Mouse (Mus musculus): ENCODE results near the gene Man1b1. TPM values are rescaled to one million over a fixed set of nuclear protein-coding genes. Genes with fewer than 3 reads are reported as not detected.

Gene Man1b1
- total RNA-seq, 2 experiments from 2014 or later: 28.2 TPM

DNA sequence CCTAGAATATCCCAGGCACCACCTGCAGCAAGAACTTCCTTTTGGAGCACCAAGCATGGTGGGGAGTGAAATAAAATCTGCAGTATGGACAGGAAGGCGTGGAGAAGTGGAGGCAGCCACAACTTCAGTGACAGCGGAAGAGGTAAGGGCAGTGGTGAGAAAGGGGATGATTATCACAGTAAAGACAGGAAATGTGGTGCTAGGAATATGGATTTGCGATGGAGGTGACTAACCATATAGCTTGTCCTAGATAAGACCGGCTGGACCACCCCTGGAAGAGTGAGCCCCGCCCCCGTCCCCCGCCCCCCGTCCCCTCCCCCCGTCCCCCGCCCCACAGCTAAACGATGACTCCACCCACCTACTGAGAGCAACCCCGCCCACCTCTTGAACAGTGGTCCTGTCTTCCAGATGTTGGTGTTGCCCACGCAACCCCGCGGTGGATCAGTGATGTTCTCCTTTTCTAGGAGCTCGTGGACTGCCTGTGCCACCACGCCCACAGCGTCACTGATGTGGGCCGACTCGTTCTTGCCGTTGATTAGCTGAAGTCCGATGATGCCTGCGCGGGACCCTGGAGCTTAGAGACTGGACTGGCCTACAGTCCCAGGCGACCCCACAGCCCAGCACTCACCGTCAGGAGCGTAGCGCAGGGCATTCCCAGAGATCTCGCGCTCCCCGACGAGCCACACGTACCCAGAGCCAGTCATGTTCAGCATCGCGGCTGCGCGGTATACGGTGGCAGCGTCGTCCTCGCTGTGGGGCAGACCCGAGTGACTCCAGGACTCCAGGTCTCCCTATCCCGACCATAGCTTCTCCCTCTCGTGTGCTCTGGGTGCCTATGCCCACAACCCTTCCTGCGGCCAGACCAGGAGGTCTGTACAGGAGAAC lies 27.2 kb upstream of the Man1b1 start:
- intact Hi-C loops (cut with DNase I): no loop called here
- no peak for DNase-seq

- DNase-seq: no peak
- intact Hi-C loops (cut with DNase I): no loop called here
Measured at GRCm38 (mm10) chr2:25305587-25306359, 26.4 kb upstream of the Man1b1 start.

DNA sequence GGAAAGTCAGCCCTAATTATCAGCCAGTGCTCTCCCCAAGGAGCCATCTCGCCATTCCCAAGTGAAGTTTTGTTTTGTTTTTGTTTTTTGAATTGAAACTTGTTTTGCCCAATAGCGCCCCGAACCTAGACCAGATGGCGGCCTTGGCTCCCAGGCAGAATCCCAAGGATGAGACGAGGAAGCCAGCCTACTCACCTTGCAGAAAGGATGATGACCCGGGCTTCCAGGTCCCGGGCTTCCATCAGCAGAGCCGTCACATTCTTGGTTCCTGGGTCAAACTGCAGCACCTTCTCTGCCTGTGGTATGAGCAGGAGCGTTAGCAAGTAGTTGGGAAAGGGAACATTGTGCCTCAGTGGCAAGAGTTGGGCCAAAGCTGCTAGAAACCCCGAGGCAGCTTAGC lies 22.0 kb upstream of the Man1b1 start:
- DNase-seq: no peak
- intact Hi-C loops (cut with DNase I): no loop called here

DNA sequence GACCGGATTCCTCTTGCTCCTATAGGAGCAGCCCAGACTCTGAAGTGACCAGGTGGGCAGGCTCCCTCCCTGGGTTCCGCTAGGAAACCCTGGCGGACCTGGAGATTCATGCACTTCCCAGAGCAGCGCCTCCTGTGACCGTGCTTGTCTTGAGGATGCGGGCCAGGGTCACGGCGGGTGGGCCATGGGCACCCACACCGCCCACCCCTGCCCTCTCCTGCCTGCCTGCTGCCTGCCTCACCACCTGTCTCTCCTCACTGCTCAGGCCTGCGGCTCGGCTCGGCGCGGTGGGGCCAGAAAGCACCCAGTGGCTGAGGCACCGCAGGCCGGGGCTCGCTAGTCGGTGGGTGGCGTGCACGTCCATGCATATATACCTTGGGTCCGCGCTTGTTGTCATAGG lies 21.2 kb upstream of the Man1b1 start:
- no peak for DNase-seq
- intact Hi-C loops (cut with DNase I): no loop called here

DNA sequence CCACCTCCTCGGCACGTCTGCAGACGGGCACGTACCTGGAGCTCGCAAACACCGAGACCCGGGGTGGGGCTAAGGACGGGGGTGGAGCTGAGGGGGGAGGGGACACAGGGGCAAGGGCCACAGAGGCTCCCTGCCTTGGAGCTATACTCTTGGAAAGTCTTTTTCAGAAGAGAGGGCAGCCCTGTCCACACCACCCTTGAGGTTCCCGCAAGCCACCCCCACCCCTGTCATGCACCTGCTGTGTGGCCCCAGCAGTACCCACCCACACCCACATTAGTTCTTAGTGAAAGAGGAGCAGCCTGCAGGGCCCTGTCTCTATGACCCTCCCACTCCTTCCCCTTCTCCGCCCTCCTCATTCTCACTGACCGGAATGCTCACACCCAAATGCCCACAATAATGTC lies 20.6 kb upstream of the Man1b1 start:
- DNase-seq: no peak
- intact Hi-C loops (cut with DNase I): no loop called here

DNA sequence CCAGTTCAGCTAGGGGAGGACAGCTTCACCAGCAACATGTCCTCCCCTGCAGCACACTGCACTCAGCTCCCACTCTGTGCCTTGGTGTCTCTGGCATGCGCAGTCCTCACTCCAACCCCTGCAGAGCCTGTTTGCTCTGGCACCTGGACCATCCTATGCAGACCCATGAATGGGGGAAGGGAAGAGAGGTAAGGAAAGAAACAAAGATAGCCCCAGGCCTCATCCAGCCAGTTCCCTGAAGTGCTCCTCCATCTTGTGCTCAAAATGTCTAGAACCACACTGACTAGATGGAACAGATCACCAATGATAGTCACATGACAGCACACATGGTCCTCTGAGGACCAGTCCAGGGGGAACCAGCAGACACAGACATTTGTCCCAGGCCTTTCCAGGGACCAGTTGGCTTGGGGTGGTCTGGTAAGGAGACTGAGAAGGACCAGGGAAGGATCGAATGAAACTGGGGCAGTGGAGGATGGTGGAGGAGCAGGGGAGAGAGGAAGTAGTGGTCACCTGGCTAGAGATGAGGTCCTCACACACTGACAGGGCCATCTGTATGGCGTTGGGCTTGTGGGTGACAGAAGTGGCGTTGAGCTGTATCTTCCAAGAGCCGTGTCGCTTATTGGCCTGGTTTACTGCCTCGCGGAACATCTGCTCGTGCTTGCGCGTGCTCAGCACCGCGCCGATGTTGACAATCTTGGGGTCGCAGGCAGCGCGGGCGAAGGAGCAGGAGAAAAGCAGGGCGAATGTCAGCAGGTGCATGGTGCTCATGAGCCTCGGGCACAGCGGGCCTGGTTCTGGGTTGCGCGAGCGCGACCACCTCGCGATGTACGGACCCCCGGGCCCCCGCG lies 13.8 kb upstream of the Man1b1 start:
- intact Hi-C loops (cut with DNase I): no loop called here
- DNase-seq: peak in 1 of 2 experiments; percentile 10

DNA sequence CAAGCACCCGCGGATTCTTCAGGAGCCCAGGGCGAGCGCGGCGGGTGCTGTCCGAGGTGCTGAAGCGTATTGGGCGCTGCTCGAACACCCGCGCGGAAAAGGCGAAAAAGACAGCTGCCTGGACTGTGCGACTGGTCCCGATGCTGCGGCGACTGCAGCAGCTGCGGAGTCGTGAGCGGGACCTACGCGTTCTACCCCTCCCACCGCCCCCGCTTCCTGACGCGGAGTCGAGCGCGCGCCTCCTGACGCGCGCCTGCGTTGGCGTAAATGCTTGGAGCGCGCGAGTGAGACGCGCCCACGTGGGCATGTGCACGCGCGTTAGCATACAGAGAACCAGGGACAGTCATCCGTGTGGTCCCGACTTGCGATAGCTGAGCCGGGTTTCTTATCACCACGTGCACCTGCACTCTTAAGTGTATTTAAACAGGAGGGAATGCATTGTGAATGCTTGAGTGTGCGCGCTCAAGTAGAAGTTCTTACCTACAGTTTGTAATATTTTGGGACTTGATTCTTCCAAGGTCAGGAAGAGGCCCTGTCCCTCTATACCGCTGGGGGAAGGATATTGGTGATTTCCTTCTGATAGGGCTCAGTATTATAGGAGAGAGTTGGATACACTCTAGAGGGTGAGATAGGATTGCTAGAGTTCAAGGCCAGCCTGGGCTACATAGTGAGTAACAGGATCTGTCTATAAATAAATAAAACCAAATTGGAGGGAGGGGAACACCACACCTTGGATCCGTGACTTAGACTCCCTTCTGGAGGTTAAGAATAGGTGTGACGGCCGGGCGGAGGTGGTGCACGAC lies 13.0 kb upstream of the Man1b1 start, which contains the start of gene Grin1:
Gene Grin1, minus strand, starts transcription at position 217 of the 803 bp plus-strand sequence.
- peak; percentile 70 to 76 for DNase-seq
- intact Hi-C loops (cut with DNase I): no loop called here

GRCm38 (mm10) chr2:25320084-25320483 lies 12.1 kb upstream of the Man1b1 start:
- no peak for DNase-seq
- intact Hi-C loops (cut with DNase I): no loop called here

GRCm38 (mm10) chr2:25326036-25326435 lies 6.1 kb upstream of the Man1b1 start:
- DNase-seq: no peak
- intact Hi-C loops (cut with DNase I): no loop called here

DNA sequence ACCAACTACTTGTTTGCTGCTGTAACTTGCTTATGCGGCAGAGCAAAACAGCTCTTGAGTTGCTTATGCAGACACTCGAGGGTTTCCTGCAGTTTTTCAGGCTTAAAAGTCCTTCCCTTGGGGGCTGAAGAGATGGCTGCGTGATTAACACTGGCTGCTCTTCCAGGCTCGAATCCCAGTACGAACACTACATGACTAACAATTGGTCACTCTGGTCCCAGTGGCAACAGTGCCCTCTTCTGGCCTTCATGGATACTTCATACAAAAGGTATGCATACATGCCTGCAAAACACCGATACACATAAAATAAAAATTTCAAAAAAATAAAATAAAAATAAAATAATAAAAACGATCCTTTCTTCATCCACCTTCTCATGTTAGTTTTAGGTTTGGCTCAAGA lies 3.7 kb upstream of the Man1b1 start:
- DNase-seq: peak; percentile 21 to 47
- intact Hi-C loops (cut with DNase I): loop anchor here (2.0 kb wide), 1 partner anchor 136 kb away; no protein-coding TSS in a partner anchor

DNA sequence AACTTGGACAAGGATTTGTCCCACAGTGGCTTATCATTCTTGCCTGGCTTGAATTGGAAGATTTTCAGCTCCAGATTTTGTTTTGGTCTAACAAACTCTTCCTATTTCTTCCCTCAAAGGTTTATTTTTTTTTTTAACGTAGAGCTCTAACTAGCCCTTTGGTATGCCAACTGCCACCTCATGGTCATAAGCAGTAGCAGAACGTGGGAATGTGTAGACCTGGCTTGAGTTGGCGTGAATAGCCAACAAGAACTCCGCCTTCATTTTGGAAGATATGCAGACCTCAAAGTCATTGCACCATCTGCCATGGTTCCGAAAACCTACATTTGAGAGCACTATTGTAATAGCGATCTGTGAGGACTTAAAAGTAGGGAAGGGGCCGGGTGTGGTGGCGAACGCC lies 668 bp upstream of the Man1b1 start:
- peak in 1 of 2 experiments; percentile 9 for DNase-seq
- intact Hi-C loops (cut with DNase I): loop anchor here (5.0 kb wide), 2 partner anchors 59 to 74 kb away; partner anchors contain the start of genes Anapc2, Ssna1 and Tmem203

GRCm38 (mm10) chr2:25333569-25333968 lies 1.4 kb downstream of the Man1b1 start:
- no peak for DNase-seq
- intact Hi-C loops (cut with DNase I): loop anchor here (5.0 kb wide), 2 partner anchors 61 to 76 kb away; partner anchors contain the start of genes Anapc2, Ssna1 and Tmem203

GRCm38 (mm10) chr2:25338303-25338702 lies 6.2 kb downstream of the Man1b1 start:
- intact Hi-C loops (cut with DNase I): no loop called here
- DNase-seq: no peak

- intact Hi-C loops (cut with DNase I): no loop called here
- DNase-seq: no peak
Measured at GRCm38 (mm10) chr2:25348162-25348561, 16.0 kb downstream of the Man1b1 start.

DNA sequence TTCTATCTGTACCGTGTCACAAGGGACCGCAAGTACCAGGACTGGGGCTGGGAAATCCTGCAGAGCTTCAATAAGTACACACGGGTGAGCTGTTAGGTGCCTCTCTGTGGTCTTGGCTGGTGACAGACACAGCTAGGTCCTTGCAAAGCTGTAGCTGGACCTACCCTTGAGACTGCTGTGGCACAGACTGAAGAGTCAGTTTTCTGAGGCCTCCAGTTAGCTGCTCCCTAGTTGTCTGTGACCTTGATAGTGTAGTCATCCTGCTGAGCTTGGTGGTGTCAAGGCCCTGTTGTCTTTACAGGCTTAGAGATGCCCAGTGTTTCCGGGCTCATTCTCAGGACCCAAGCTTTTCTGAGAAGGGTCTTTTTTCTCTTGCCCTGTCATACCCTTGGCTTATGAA lies 17.4 kb downstream of the Man1b1 start:
- no peak for DNase-seq
- intact Hi-C loops (cut with DNase I): no loop called here

DNA sequence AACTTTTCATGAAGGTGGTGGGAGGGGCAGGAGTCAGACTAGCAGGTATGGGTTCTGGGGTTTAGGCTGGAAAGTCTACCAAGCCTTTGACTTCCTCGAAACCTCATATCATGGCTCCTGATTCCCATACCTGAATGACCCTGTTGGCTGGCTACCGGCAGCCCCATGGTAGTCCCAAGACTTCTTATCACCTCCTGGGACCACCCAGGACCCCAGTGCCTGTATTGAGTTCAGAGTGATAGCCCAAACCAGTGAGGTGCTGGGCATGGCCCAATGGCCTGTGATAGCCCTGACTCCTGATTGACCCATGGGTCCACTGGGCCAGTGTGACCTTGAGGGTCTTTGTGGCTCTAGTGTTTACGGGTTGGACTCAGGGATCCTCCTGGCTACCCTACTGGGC lies 18.6 kb downstream of the Man1b1 start:
- intact Hi-C loops (cut with DNase I): no loop called here
- DNase-seq: no peak

DNA sequence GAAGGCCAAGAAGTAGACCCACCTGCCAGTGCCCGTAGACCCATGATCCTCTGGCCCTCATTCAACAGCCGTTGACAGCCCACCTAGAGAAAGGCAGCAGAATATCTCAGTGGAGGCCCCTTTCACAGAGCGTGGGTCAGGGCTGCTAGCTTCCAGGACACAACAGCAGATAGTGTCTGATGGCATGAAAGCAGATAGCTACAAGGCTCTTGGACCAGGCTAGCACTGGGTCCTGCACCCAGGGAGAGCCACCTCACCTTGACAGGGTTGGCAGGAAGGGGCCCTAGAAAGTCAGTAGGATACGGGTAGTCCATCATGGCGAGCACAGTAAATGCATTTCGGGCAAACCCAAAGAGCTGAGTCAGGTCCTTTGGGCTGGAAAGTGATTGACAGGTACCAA lies 22.1 kb downstream of the Man1b1 start:
- intact Hi-C loops (cut with DNase I): no loop called here

DNA sequence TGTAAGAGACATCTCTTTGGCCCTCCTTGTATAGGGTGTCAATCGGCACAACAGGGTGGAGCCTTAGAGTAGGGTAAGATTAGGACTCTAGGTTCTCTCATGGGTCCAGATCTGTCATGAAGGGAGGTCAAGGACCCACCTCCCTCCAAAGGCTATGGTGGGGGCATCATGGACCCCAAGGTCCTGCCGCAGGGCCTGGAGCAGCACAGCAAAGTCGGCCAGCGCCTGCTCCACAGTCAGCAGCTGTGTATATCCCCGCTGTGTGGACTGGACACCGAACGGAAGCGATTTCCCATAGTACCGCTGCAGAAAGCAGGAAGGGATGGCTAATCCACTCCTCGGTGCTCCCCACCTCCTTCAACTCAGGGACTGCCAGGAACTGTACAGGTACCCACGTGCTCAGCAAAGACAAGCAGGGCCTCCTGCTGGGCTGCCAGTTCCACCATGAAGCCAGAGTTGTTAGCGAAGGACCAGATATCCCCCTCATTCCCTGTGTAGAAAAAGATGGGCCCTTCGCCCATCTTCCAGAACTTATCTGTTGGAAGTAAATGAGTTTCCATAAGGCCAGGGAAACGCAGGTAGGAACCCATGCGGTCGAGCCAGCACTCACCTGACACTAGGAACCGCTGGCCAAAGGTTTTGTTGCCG lies 23.4 kb downstream of the Man1b1 start:
- intact Hi-C loops (cut with DNase I): no loop called here
- no peak for DNase-seq

More for the DNA sequence above, 22.1 kb downstream of the Man1b1 start:
- DNase-seq: no peak
